8 mouse cellular contexts compared by ENCODE assay signal in the genomic region with DNA sequence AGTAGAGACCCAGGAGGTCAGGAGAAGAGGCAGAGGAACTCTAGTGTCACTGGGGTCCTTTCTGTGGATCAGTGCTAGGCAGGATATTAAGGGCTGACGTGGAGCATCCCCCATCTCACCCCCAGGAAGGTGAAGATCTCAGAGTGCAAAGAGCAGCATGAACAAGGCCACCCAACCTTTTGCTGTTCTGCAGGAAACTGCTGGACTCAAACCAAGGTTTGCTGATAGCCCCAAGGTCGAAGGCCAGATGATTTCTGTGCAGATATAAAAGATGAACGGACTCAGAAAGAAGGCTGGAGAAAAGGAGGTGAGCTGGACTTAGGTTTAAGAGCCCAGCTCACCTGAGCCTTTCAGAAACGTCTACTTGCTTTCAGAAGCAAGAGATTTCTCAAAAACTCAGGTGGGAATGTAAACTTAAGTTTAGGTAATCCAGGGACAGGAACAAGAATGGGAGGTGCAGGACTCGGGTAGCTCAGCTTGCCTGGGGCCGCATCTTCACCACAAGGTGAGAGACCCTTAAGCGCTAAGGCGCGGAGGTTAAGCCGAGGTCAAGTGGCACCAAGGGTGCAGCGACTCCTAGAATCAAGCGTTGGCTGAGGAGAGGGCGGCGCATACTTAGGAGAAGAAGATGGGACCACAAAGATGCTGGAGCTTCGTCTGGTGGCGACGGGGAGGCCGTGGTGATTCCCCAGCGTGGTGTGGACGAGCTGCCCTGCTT. TPM values are rescaled to one million over a fixed set of nuclear protein-coding genes. Genes with fewer than 3 reads are reported as not detected.
DNase-seq lines count a peak whose midpoint lies in the region; ATAC-seq and TF ChIP-seq lines count a peak whose summit lies in the region.

No protein-coding gene starts in this region.

- no peak for DNase-seq in heart, adult 2 months
- DNase-seq in heart, postnatal 4 days: no peak
- DNase-seq in liver, embryonic 13.5 days: no peak
- DNase-seq in frontal cortex, adult 2 months (ENCODE audit: extremely low spot score in 1 of 2, low spot score in 1 of 2): no peak

- TF ChIP-seq CTCF in heart, adult 2 months (IDR thresholded peaks at IDR 0.05): no peak
- no peak for TF ChIP-seq CTCF in E14TG2a.4 (conservative IDR thresholded peaks at IDR 0.05; ENCODE audit: low read length)

- peak overlapping the region; percentile 84 for H3K4me2 ChIP-seq in forebrain, embryonic 15.5 days (replicated peaks)
- H3K4me2 ChIP-seq in liver, embryonic 13.5 days: peak overlapping the region; percentile 68

- no peak for TF ChIP-seq POLR2A in heart, adult 2 months (IDR thresholded peaks at IDR 0.05; ENCODE audit: insufficient read depth, low read depth, low read length)

- ATAC-seq in forebrain, embryonic 15.5 days (replicated peaks): no peak
- no peak for ATAC-seq in liver, embryonic 13.5 days (ENCODE audit: low read depth)
- no peak for ATAC-seq in inflammation-experienced regulatory T-cells, adult 6 months
- no peak for ATAC-seq in CD4-positive, CD25-positive, alpha-beta regulatory T cell, adult 4 months

- H3K9ac ChIP-seq in heart, adult 2 months (ENCODE audit: low read depth, low read length): peak overlapping the region; percentile 90
- H3K9ac ChIP-seq in forebrain, embryonic 15.5 days (replicated peaks): peak overlapping the region; percentile 75
- no peak overlapping the region; the same call in 1 of the 2 replicates for H3K9ac ChIP-seq in liver, embryonic 13.5 days

- H3K4me3 ChIP-seq in heart, adult 2 months: peak overlapping the region; percentile 52
- H3K4me3 ChIP-seq in E14TG2a.4 (replicated peaks; ENCODE audit: low read length): peak overlapping the region; percentile 81
- peak overlapping the region; percentile 78 for H3K4me3 ChIP-seq in forebrain, embryonic 15.5 days
- peak overlapping the region; percentile 59 for H3K4me3 ChIP-seq in liver, embryonic 13.5 days (replicated peaks)

- no peaks in the 10 kb centered on the region for H3K36me3 ChIP-seq in heart, adult 2 months (ENCODE audit: control insufficient read depth, insufficient read depth, low read length)
- H3K36me3 ChIP-seq in E14TG2a.4 (ENCODE audit: insufficient read depth, low read length): no peaks in the 10 kb centered on the region
- H3K36me3 ChIP-seq in forebrain, embryonic 15.5 days: no peaks in the 10 kb centered on the region
- no peaks in the 10 kb centered on the region for H3K36me3 ChIP-seq in liver, embryonic 13.5 days

- peaks cover 5% of the 10 kb centered on the region for H3K4me1 ChIP-seq in heart, adult 2 months (ENCODE audit: control insufficient read depth, insufficient read depth, low read length)
- peaks cover 36% of the 10 kb centered on the region for H3K4me1 ChIP-seq in E14TG2a.4 (replicated peaks; ENCODE audit: low read depth, low read length)
- peaks cover 35% of the 10 kb centered on the region for H3K4me1 ChIP-seq in forebrain, embryonic 15.5 days
- H3K4me1 ChIP-seq in liver, embryonic 13.5 days (replicated peaks): peaks cover 10% of the 10 kb centered on the region; the same call in 1 of the 2 replicates

- WGBS in heart, adult 2 months: 18% methylated on average over 20 of the region's 20 CpGs
- WGBS in forebrain, embryonic 15.5 days: 9% methylated on average over 20 of the region's 20 CpGs
- 7% methylated on average over 20 of the region's 20 CpGs for WGBS in liver, embryonic 13.5 days (ENCODE audit: insufficient replicate concordance)

- peak overlapping the region; percentile 49; the same call in 1 of the 2 replicates for H3K27ac ChIP-seq in heart, adult 2 months
- H3K27ac ChIP-seq in forebrain, embryonic 15.5 days (replicated peaks): peak overlapping the region; percentile 71
- no peak overlapping the region for H3K27ac ChIP-seq in liver, embryonic 13.5 days

- intact Hi-C loops in heart, adult 2 months (cut with DNase I): no loop called here

- H3K79me2 ChIP-seq in heart, adult 2 months (replicated peaks; ENCODE audit: control insufficient read depth, insufficient read depth, low read length): no peaks in the 10 kb centered on the region

- TF ChIP-seq EP300 in heart, adult 2 months (IDR thresholded peaks at IDR 0.05; ENCODE audit: insufficient read depth, low read depth, low read length): no peak

- H3K27me3 ChIP-seq in heart, adult 2 months (ENCODE audit: control insufficient read depth, insufficient read depth, low read length): peaks cover 8% of the 10 kb centered on the region
- H3K27me3 ChIP-seq in E14TG2a.4 (ENCODE audit: insufficient read depth, low read length): peaks cover 69% of the 10 kb centered on the region
- no peaks in the 10 kb centered on the region for H3K27me3 ChIP-seq in forebrain, embryonic 15.5 days
- peaks cover 85% of the 10 kb centered on the region for H3K27me3 ChIP-seq in liver, embryonic 13.5 days

- H3K9me3 ChIP-seq in E14TG2a.4 (ENCODE audit: low read length): no peaks in the 10 kb centered on the region
- no peaks in the 10 kb centered on the region for H3K9me3 ChIP-seq in forebrain, embryonic 15.5 days
- no peaks in the 10 kb centered on the region for H3K9me3 ChIP-seq in liver, embryonic 13.5 days (replicated peaks)

RNA-seq across cellular contexts. Expression of a gene that starts 0.6 kb away (rescaled TPM):
- total RNA-seq in heart, adult 2 months (2021): under 1 TPM; 0.37 to 0.41 TPM
- polyA plus RNA-seq in heart, adult 2 months (2012; rRNA removed): 0.85 and 1.0 TPM in 2 replicates
- total RNA-seq in heart, postnatal 4 days (2021): 1 to 10 TPM; 1.1 to 1.5 TPM
- polyA plus RNA-seq in forebrain, embryonic 15.5 days (2015; fragmentation: Nextera tagmentation; extraction: Ambion mirVana): 3.8 and 4.0 TPM in 2 replicates
- polyA plus RNA-seq in liver, embryonic 13.5 days (2015; fragmentation: Nextera tagmentation; extraction: Ambion mirVana): 0.03 and 0.10 TPM in 2 replicates
- polyA plus RNA-seq in frontal cortex, adult 2 months (2012; rRNA removed): 12.8 and 12.9 TPM in 2 replicates
- not detected for polyA plus RNA-seq in inflammation-experienced regulatory T-cells, adult 6 months (2017; shearing (Covaris generic))
- not detected for polyA plus RNA-seq in CD4-positive, CD25-positive, alpha-beta regulatory T cell, adult 4 months (2017; shearing (Covaris generic))

RNA-seq across cellular contexts. Expression of a gene that starts 10.0 kb away (rescaled TPM):
- 100 to 1,000 TPM; 709 to 817 TPM for total RNA-seq in heart, adult 2 months (2021)
- 893 and 1,229 TPM in 2 replicates for polyA plus RNA-seq in heart, adult 2 months (2012; rRNA removed)
- 100 to 1,000 TPM; 439 to 476 TPM for total RNA-seq in heart, postnatal 4 days (2021)
- polyA plus RNA-seq in forebrain, embryonic 15.5 days (2015; fragmentation: Nextera tagmentation; extraction: Ambion mirVana): 165 TPM in 2 replicates
- 117 and 120 TPM in 2 replicates for polyA plus RNA-seq in liver, embryonic 13.5 days (2015; fragmentation: Nextera tagmentation; extraction: Ambion mirVana)
- polyA plus RNA-seq in frontal cortex, adult 2 months (2012; rRNA removed): 340 and 363 TPM in 2 replicates
- polyA plus RNA-seq in inflammation-experienced regulatory T-cells, adult 6 months (2017; shearing (Covaris generic)): 100 to 1,000 TPM; 147 to 175 (median 150) TPM
- polyA plus RNA-seq in CD4-positive, CD25-positive, alpha-beta regulatory T cell, adult 4 months (2017; shearing (Covaris generic)): 100 to 1,000 TPM; 142 to 200 TPM

RNA-seq across cellular contexts. Expression of a gene that starts 20.1 kb away (rescaled TPM):
- total RNA-seq in heart, adult 2 months (2021): 10 to 100 TPM; 28.7 to 29.7 TPM
- polyA plus RNA-seq in heart, adult 2 months (2012; rRNA removed): 27.2 and 47.5 TPM in 2 replicates
- 10 to 100 TPM; 61.6 to 65.9 TPM for total RNA-seq in heart, postnatal 4 days (2021)
- polyA plus RNA-seq in forebrain, embryonic 15.5 days (2015; fragmentation: Nextera tagmentation; extraction: Ambion mirVana): 239 and 271 TPM in 2 replicates
- 271 and 279 TPM in 2 replicates for polyA plus RNA-seq in liver, embryonic 13.5 days (2015; fragmentation: Nextera tagmentation; extraction: Ambion mirVana)
- polyA plus RNA-seq in frontal cortex, adult 2 months (2012; rRNA removed): 158 and 163 TPM in 2 replicates
- polyA plus RNA-seq in inflammation-experienced regulatory T-cells, adult 6 months (2017; shearing (Covaris generic)): 100 to 1,000 TPM; 278 to 380 (median 357) TPM
- 100 to 1,000 TPM; 390 to 407 TPM for polyA plus RNA-seq in CD4-positive, CD25-positive, alpha-beta regulatory T cell, adult 4 months (2017; shearing (Covaris generic))
